Mouse (Mus musculus): ENCODE data around the gene Cfap57. TPM values are rescaled to one million over a fixed set of nuclear protein-coding genes. Genes with fewer than 3 reads are reported as not detected.
A peak's percentile ranks its signal among the peaks of the same experiment; 100 is the strongest.

Cfap57 gene
- polyA plus RNA-seq, 1 experiment from 2014 or later: 0.74 TPM

DNA sequence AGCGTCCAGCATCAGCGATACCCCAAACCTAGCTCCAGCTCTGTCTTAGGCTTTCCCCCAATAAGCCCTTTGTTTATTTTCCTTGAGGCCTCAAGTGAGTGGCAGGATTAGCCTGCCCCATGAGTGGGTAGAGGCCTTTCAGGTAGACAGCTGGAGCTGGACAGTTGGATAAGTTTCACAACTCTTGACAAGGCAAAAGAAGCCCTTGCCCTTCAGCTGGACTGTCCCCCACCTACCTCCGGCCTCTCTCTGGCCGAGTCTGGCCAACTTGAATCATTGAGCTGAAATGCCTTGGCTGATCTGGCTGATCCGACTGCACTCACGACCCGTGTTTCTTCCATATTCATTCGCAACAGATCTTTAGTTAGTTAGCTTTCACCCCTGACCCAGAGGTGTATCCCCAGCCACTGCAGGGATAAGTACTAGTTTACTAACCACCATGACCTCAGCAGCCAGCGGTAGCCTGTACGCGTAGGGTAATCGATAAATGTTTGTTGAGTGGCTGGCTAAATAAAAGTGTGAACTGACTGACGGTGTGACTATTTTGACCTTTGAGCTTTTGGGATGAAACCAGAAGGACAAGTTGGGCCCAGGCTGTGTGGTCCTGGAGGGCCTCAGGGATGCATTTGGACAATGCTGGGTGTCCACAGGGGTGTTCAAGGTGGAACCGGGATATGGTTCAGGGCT lies 76.0 kb downstream of the Cfap57 start:
- peak overlapping the region; percentile 28 for H3K9ac ChIP-seq (ENCODE audit: low read depth, low read length)
- 58% methylated on average over 14 of the region's 14 CpGs for WGBS (ENCODE audit: insufficient replicate concordance)
- peak; percentile 75 for ATAC-seq (ENCODE audit: low read depth)

DNA sequence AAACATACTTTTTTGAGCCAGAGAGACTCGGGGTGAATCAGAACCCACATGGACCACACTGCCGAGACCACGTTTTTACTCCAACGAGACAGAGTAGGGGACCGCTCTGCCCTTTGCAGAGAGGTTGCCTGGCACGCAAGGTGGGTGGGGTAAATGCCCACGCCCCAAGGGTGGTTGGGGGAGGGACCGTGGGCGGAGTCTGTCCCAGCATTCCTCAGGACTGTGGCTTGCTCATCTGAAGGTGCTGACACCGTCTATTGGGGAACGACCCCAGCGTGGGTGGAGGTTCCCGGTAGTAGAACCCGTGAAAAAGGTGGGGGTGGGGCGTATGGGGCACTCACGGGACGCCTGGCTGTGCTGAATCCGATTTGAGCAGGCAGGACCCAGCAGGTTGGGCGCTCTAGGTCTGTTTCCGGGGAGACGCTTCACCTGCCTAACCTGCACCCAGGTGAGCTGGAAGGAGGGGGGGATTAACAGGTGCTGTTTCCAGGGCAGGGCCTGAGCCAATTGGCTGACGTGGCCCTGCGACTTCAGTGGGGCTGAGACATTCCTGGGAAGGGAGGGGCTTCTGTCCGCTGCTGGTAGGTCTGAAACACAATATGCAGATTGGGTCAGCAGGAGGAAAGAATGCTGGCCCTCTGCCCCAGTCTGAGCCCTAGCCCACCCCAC lies 76.9 kb downstream of the Cfap57 start, which contains the start of gene Tmem125:
Gene Tmem125 (minus strand): TSS at position 453 of the 669 bp plus-strand sequence.
- Histone ChIP-seq H3K4me2 (ENCODE audit: low read depth, low read length) (peak within 1 kb of the TSS; percentile 53), H3K4me3 (ENCODE audit: low read depth, low read length) (peak within 1 kb of the TSS; percentile 50), H3K4me1 (ENCODE audit: control insufficient read depth, low read depth, low read length) (no peaks in the 10 kb centered on the region), H3K27ac (ENCODE audit: low read length) (peak within 1 kb of the TSS; percentile 79), H3K9ac (ENCODE audit: low read depth, low read length) (peak within 1 kb of the TSS; percentile 28), H3K27me3 (ENCODE audit: control insufficient read depth, insufficient read depth, low read depth, low read length) (no peaks in the 10 kb centered on the region), H3K36me3 (ENCODE audit: control insufficient read depth, insufficient read depth) (no peaks in the 10 kb centered on the region), H3K9me3 (replicated peaks; ENCODE audit: control insufficient read depth, low read length) (no peaks in the 10 kb centered on the region)
- ATAC-seq (ENCODE audit: low read depth): peak; percentile 79
- 7% methylated on average over 24 of the region's 24 CpGs for whole genome bisulfite sequencing (ENCODE audit: insufficient replicate concordance)

More for the DNA sequence above, 76.0 kb downstream of the Cfap57 start:
- Histone ChIP-seq H3K4me3 (ENCODE audit: low read depth, low read length) (peak overlapping the region; percentile 50), H3K27me3 (ENCODE audit: control insufficient read depth, insufficient read depth, low read depth, low read length) (no peaks in the 10 kb centered on the region), H3K4me2 (ENCODE audit: low read depth, low read length) (peak overlapping the region; percentile 53; the same call in 1 of the 2 replicates), H3K4me1 (ENCODE audit: control insufficient read depth, low read depth, low read length) (no peaks in the 10 kb centered on the region), H3K36me3 (ENCODE audit: control insufficient read depth, insufficient read depth) (no peaks in the 10 kb centered on the region), H3K9me3 (replicated peaks; ENCODE audit: control insufficient read depth, low read length) (no peaks in the 10 kb centered on the region), H3K27ac (ENCODE audit: low read length) (peak overlapping the region; percentile 79)

DNA sequence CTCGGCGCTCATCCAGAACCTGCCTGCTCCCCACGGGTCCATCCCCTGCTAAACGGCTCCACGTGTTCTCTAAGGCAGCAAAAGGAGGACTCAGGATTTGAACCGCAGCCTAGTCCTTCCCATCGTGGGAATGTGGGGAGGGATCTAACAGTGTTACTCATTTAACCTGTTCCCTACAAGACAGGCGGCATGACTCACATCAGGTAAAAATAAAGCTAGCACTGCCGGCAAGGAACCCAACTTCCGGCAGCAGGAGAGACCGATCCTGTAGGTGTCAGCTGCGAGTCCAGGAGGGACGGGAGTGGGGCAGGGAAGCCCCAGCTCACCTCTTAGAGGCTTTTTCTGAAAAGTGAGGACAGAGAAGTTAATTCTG lies 77.4 kb downstream of the Cfap57 start:
- H3K36me3 ChIP-seq (ENCODE audit: control insufficient read depth, insufficient read depth): no peaks in the 10 kb centered on the region
- no peaks in the 10 kb centered on the region for H3K9me3 ChIP-seq (replicated peaks; ENCODE audit: control insufficient read depth, low read length)
- no peaks in the 10 kb centered on the region for H3K4me1 ChIP-seq (ENCODE audit: control insufficient read depth, low read depth, low read length)
- peak overlapping the region; percentile 53 for H3K4me2 ChIP-seq (ENCODE audit: low read depth, low read length)
- peak overlapping the region; percentile 50 for H3K4me3 ChIP-seq (ENCODE audit: low read depth, low read length)
- WGBS (ENCODE audit: insufficient replicate concordance): 14% methylated on average over 13 of the region's 13 CpGs
- H3K27me3 ChIP-seq (ENCODE audit: control insufficient read depth, insufficient read depth, low read depth, low read length): no peaks in the 10 kb centered on the region
- no peak for ATAC-seq (ENCODE audit: low read depth)
- H3K9ac ChIP-seq (ENCODE audit: low read depth, low read length): no peak overlapping the region
- no peak overlapping the region; the same call in 1 of the 2 replicates for H3K27ac ChIP-seq (ENCODE audit: low read length)

DNA sequence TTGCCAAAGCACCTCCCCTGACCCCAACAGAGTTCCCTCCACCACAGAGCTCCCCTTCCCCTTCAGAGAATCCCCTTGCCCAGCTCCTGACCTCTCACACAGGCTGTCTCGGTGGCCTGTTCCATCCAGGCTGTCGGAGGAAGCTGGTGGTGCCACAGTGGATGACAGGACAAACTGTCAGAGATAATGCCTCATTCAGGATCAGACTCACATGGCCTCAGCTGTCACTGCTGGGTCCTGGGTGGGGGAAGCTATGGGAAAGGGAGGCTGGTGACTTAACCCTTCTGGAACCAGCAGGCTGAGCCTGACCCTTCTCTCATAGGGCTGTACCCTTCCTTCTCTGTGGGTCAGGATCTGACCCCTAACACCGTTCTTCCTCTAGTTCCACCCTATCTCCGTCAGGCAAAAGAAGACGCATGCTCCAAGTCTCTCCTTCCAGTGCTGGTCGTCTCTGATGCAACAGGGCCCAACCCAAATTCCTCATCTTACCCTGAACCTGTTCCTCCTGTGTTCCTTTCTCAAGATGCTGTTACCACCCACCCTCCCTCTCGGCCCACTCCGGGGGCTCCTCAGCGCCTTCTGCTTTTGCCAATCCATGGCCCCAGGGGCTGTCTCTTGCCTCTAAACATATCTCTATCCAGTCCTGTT lies 77.9 kb downstream of the Cfap57 start:
- no peak overlapping the region for H3K27ac ChIP-seq (ENCODE audit: low read length)
- WGBS (ENCODE audit: insufficient replicate concordance): 48% methylated on average over 9 of the region's 9 CpGs
- peak overlapping the region; percentile 50; the same call in 1 of the 2 replicates for H3K4me3 ChIP-seq (ENCODE audit: low read depth, low read length)
- no peaks in the 10 kb centered on the region for H3K27me3 ChIP-seq (ENCODE audit: control insufficient read depth, insufficient read depth, low read depth, low read length)
- H3K4me2 ChIP-seq (ENCODE audit: low read depth, low read length): peak overlapping the region; percentile 53
- no peak overlapping the region for H3K9ac ChIP-seq (ENCODE audit: low read depth, low read length)
- H3K4me1 ChIP-seq (ENCODE audit: control insufficient read depth, low read depth, low read length): no peaks in the 10 kb centered on the region
- no peaks in the 10 kb centered on the region for H3K9me3 ChIP-seq (replicated peaks; ENCODE audit: control insufficient read depth, low read length)
- no peaks in the 10 kb centered on the region for H3K36me3 ChIP-seq (ENCODE audit: control insufficient read depth, insufficient read depth)
- ATAC-seq (ENCODE audit: low read depth): no peak

DNA sequence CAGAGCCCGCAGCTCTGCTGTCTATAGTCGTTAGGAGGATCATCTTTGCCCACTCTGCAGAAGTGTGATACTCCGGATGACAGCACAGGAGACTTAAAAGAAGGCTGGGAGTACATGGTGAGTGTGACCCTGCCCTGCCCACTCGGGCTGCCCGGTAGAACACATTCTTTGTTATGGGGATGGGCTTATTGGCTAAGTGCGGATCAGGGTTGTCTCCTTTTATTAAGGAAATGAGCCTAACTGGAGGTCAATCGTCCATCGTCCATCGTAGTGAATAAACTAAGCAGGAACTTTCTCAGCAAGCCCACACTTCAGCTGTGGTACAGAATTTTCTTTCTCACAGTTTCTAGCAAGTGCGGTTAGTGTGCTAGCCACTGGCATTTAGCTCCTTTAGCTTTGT lies 80.7 kb downstream of the Cfap57 start:
- Histone ChIP-seq H3K27ac (ENCODE audit: low read length) (no peak overlapping the region), H3K4me3 (ENCODE audit: low read depth, low read length) (no peak overlapping the region), H3K9ac (ENCODE audit: low read depth, low read length) (no peak overlapping the region), H3K9me3 (replicated peaks; ENCODE audit: control insufficient read depth, low read length) (no peaks in the 10 kb centered on the region), H3K4me1 (ENCODE audit: control insufficient read depth, low read depth, low read length) (no peaks in the 10 kb centered on the region), H3K36me3 (ENCODE audit: control insufficient read depth, insufficient read depth) (no peaks in the 10 kb centered on the region), H3K27me3 (ENCODE audit: control insufficient read depth, insufficient read depth, low read depth, low read length) (no peaks in the 10 kb centered on the region), H3K4me2 (ENCODE audit: low read depth, low read length) (no peak overlapping the region)
- no peak for ATAC-seq (ENCODE audit: low read depth)
- WGBS (ENCODE audit: insufficient replicate concordance): 47% methylated on average over 10 of the region's 10 CpGs

DNA sequence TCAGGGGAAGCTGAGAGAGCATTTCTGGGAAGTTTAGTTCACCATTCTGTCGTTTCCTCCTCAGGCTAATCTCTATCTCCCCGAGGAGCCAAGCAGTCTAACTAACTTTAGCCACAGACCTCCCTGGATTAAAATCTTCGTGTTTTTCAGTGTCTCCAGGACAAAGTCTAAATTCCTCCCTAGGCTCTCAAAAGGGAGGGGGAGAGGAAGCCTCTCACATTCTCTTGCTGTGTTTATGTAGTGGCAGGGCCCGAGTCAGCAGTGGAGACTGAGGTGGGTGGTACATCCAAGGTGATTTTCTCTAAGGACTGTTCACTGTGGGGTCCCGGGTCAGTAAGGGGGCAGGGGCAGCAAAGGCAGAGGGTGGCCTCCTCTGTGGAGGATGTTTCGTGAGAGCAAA lies 82.8 kb downstream of the Cfap57 start:
- Histone ChIP-seq H3K4me3 (ENCODE audit: low read depth, low read length) (no peak overlapping the region), H3K27me3 (ENCODE audit: control insufficient read depth, insufficient read depth, low read depth, low read length) (no peaks in the 10 kb centered on the region), H3K9me3 (replicated peaks; ENCODE audit: control insufficient read depth, low read length) (no peaks in the 10 kb centered on the region), H3K4me2 (ENCODE audit: low read depth, low read length) (no peak overlapping the region), H3K4me1 (ENCODE audit: control insufficient read depth, low read depth, low read length) (no peaks in the 10 kb centered on the region), H3K36me3 (ENCODE audit: control insufficient read depth, insufficient read depth) (no peaks in the 10 kb centered on the region), H3K9ac (ENCODE audit: low read depth, low read length) (no peak overlapping the region), H3K27ac (ENCODE audit: low read length) (no peak overlapping the region)
- 21% methylated on average over 6 of the region's 6 CpGs for WGBS (ENCODE audit: insufficient replicate concordance)
- no peak for ATAC-seq (ENCODE audit: low read depth)

DNA sequence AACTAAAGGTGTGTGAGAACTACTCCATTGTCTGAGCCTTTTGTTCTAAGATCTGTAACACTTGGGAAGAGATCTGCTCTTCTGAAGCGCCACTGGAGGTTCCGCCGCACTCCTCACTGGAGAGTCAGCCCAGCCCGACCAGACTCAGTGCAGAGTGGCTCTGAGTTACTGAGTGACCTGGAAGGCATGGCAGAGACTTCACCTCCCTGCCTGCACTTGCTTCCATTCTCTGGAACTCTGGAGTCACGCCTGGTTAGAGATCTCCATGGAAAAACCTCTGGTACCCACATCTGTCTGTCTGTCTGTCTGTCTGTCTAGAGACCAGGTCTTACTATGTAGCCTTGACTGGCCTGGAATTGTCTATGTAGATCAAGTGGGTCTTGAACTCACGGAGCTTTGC lies 85.0 kb downstream of the Cfap57 start:
- H3K9me3 ChIP-seq (replicated peaks; ENCODE audit: control insufficient read depth, low read length): no peaks in the 10 kb centered on the region
- H3K36me3 ChIP-seq (ENCODE audit: control insufficient read depth, insufficient read depth): no peaks in the 10 kb centered on the region
- no peak overlapping the region for H3K27ac ChIP-seq (ENCODE audit: low read length)
- H3K4me3 ChIP-seq (ENCODE audit: low read depth, low read length): no peak overlapping the region
- 74% methylated on average over 6 of the region's 6 CpGs for WGBS (ENCODE audit: insufficient replicate concordance)
- ATAC-seq (ENCODE audit: low read depth): no peak
- no peaks in the 10 kb centered on the region for H3K4me1 ChIP-seq (ENCODE audit: control insufficient read depth, low read depth, low read length)
- H3K9ac ChIP-seq (ENCODE audit: low read depth, low read length): no peak overlapping the region
- no peaks in the 10 kb centered on the region for H3K27me3 ChIP-seq (ENCODE audit: control insufficient read depth, insufficient read depth, low read depth, low read length)
- no peak overlapping the region for H3K4me2 ChIP-seq (ENCODE audit: low read depth, low read length)

DNA sequence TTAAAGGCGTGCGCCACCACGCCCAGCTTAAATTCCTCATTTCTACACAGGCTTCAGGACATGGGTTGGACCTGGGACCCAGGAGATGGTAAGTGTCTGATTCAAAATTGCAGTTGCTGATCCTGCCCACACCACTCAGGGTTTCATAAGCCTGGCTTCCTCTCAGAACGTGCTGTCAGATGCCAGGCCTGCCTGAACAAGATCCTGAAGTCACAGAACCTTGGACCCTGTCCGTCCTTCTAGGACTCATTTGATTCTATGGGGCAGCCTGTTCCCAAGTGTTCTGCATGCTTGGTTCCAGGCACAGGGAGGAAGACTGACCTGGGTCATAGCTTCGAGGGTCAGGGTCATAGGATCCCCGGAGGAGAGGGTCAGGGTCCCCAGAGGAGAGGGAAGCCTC lies 87.0 kb downstream of the Cfap57 start:
- Histone ChIP-seq H3K27me3 (ENCODE audit: control insufficient read depth, insufficient read depth, low read depth, low read length) (no peaks in the 10 kb centered on the region), H3K4me1 (ENCODE audit: control insufficient read depth, low read depth, low read length) (no peaks in the 10 kb centered on the region), H3K27ac (ENCODE audit: low read length) (no peak overlapping the region), H3K4me3 (ENCODE audit: low read depth, low read length) (no peak overlapping the region), H3K4me2 (ENCODE audit: low read depth, low read length) (no peak overlapping the region), H3K9me3 (replicated peaks; ENCODE audit: control insufficient read depth, low read length) (no peaks in the 10 kb centered on the region), H3K9ac (ENCODE audit: low read depth, low read length) (no peak overlapping the region), H3K36me3 (ENCODE audit: control insufficient read depth, insufficient read depth) (no peaks in the 10 kb centered on the region)
- no peak for ATAC-seq (ENCODE audit: low read depth)
- 48% methylated on average over 7 of the region's 7 CpGs for WGBS (ENCODE audit: insufficient replicate concordance)

DNA sequence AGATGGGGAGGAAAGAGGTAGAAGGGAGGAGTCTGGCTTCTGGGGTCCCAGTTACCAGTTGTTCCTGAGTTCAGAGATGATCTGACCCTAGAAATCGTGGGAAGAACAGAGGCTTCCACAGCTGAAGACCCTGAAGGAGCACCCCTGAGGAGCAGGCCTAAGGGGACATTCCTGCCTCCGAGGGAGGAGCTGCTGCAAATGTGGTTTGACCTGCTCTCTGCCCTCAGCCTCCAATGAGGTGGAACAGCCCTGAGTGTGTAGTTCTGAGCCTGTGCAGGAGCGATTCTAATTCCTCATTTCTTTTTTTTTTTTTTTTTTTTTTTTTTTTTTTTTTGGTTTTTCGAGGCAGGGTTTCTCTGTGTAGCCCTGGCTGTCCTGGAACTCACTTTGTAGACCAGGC lies 87.4 kb downstream of the Cfap57 start:
- H3K9me3 ChIP-seq (replicated peaks; ENCODE audit: control insufficient read depth, low read length): no peaks in the 10 kb centered on the region
- no peak overlapping the region for H3K27ac ChIP-seq (ENCODE audit: low read length)
- H3K4me2 ChIP-seq (ENCODE audit: low read depth, low read length): no peak overlapping the region
- no peak for ATAC-seq (ENCODE audit: low read depth)
- no peak overlapping the region for H3K9ac ChIP-seq (ENCODE audit: low read depth, low read length)
- H3K4me1 ChIP-seq (ENCODE audit: control insufficient read depth, low read depth, low read length): no peaks in the 10 kb centered on the region
- no peaks in the 10 kb centered on the region for H3K27me3 ChIP-seq (ENCODE audit: control insufficient read depth, insufficient read depth, low read depth, low read length)
- WGBS (ENCODE audit: insufficient replicate concordance): 31% methylated on average over 3 of the region's 4 CpGs
- H3K4me3 ChIP-seq (ENCODE audit: low read depth, low read length): no peak overlapping the region
- H3K36me3 ChIP-seq (ENCODE audit: control insufficient read depth, insufficient read depth): no peaks in the 10 kb centered on the region

Measured in liver, embryonic 16.5 days (tissue).